Mouse (Mus musculus) cerebellum, postnatal 4 days (tissue): Measurements from ENCODE around the gene Sorcs3.

Source experiments
- DNase-seq, 2 experiments: peaks; one replicate each; pipeline ENCODE4 v3.0.0; 2022; ENCODE audit warnings: low spot score in 2 of 2, mixed read lengths in 1 of 2

The Sorcs3 gene

DNA sequence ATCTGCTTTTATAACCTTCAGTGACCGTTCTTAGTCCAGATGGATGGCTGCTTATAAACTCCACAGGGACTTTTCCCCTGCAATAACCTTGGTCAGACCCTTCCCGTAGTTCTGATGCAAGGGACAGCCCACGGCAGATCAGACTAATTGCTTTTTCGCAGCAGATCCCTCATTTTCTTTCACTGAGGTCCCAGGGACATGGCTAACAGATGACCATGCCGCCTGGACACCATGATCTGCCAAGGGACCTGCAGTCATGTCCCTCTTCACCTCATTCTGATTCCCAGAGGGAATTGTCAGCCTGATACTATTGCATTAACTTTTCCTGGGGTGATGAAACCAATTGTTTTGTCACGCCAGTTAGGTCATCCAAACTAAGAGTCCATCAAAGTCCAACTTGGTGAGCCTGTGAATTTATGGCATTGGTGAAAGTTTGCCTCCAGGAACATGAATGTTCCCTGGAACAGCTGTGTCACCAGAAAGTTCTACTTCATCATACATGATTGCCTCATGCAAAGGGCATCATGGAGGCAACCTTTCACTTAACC, 494.4 kb downstream of the Sorcs3 start:
- no peak for DNase-seq

DNA sequence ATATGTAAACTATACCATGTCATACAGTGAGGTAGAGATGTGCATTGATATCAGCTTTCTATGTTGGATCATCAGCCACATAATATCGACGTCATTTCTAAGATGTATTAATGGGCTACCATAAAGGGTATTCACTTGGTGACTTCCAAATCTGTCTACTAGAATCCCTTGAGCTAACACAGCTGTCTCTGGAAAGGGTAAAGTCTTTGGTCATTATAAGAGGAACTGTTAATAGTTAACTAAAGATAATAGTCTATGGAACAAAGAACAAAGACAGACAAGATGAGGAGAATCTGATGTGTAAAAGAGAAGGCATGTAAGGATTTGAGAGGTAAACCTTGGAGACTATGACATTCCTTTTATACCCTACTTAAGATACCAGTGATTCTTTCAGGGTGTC, 497.9 kb downstream of the Sorcs3 start:
- no peak for DNase-seq

DNA sequence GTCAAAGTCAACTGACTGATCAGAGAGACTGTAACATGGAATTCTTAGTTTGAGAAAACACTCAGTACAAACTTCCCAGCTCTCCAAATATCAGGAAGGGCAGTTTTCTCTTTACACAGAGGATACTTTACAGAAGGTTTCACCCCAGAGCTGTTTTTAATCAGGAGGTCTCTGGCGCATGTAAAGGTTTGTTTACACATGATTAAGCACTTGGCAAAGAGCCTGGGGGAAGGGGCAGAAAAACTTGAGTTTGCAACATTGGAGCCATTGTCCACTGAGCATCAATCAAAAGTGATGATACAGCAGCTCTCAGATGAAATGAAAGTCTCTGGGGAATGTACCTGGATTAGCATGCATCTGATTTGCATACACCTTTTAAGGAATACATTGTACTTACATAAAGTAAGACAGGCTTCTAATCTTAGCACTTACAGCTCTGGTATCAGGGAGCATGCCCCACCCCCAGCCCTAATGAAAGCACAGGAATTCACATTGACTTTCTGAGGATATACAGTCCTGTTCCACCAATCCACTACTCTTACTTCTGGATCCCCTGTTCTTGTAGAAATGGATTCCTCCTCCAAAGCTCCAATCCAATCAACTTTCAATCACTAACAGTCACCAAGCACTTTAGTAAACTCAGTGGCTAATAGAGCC, 500.6 kb downstream of the Sorcs3 start:
- no peak for DNase-seq

DNA sequence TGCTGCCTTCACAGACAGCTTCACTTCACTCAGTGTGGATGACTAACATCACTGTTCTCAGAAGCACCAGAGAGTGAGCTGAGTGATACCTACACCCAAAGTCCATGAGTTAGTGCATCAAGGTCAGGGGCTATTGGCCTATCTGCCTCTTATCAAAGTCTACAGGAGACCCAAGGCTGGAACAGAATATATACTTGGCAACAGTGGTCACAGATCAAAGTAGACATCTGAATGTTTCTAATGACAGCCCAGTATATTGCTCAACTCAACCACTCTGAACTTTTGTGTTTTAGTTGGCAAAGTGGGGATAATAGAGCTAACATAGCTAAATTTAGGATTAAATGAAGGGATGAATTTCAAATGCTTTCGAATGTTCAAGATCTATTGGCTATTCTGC, 501.1 kb downstream of the Sorcs3 start:
- no peak for DNase-seq

DNA sequence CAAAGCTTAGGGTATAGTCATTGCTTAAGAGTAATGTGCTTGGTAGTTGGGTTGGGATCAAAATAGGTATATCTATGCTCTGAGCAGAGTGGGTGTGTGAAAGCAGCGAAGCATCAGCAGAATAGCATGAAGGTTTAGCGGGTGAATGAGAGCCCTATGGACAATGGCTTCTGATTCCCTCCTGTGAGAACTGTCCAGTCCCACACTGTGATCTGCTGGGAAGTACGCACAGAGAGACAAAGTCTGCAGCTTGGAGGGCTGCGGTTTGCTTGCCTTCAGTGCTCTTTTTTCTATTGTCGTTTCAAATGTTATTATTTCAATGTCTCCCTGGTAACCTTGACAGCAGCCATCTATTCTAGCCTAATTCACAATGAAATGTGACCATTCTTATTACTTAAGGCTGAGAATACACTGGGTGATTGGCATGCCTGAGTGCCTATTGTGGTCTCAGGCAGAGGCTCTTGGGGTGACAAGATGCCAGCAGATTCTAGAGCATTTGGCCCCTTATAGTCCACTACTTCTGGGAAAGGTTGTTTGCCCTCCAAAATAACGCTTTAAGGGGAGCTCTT, 520.1 kb downstream of the Sorcs3 start:
- DNase-seq, result no peak

DNA sequence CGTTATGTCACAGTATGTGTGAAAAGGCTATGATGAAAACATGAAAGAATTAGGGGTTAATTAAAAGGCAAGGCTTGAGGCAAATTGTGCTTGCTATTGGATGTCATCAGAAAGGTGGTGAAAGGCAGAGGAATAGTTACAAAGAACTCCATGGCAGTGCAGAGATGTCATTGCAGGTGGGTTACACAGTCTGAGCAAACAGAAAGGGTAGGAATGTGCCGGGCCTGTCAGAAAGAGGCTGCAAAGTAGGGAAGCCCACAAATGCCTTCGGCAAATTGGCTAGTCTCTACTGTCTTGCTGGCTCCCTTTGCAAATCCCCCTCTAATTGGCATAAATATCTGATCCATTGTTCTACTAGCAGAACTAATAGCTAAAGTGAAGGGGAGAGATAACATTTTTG, 521.2 kb downstream of the Sorcs3 start:
- no peak for DNase-seq

DNA sequence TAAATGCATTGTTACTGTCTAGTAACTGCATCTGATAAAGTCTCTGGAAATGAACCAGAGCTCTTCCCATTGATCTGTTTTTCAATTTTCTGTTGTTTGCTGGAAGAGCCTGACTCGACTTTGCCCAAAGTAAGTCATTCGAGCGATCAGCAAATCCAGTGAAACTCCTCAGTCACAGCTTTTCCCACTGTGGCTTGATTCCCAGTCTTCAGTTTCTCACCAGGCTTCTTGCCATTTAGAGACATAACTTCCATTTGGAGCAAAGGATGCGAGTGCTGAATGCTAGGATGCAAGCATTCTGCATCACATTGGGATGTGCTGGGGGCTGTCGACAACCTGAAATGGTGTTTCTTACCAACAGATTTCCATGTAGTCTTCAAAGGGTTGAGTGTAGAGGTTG, 521.8 kb downstream of the Sorcs3 start:
- no peak for DNase-seq

DNA sequence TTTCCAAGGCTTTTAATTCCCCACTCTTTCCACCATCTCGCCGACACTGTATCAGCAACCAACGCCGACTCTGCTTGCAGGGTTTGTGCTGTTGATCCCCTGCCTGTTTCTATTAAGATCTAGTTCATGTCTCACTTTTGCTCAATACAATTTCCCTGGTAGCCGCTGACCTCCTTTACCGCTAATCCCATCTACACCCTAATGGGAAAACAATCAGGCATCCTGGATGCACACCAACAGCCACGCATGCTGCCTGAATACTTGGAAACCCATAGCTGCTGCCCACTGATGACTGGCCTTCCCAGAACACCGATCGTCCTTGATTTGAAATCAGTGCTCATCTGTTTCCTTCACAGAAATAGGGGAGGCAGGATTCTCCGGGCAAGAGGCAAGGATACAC, 525.9 kb downstream of the Sorcs3 start:
- DNase-seq, result no peak

DNA sequence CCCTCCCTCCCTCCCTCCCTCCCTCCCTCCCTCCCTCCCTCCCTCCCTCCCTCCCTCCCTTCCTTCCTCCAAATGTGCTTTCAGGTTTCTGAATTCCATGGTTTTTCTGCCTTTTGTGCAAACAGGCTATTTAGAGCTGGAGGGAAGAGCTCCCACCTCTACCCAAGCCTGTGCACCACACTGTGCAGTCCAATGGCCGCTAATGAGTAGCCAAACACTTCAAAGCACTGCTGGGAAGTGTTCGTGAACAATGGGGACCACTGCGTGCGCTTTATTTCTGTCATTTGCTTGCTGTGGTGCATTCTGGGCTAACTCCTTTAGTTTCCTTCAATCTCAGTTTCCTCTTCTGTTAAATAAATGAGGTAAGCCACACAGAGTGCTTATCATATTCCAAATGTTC, 528.5 kb downstream of the Sorcs3 start:
- DNase-seq, result no peak

DNA sequence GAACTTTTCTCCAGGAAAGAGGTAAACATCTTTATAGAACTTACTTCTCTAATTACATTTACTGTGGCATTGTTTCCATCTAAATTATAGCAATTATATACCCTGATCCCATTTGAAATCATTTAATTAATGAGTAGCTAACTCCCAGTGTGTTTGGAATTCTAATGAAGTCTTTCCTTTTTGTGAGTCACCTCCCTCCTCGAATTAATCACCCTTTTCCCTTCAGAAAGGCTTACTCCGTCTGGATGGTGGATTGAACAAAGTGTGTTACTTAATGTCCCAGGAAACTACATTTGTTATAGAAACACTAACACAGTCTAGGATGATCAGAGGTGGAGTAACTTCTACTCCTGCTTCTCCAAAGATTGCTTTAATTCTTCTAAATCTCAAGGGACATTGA, 531.7 kb downstream of the Sorcs3 start:
- no peak for DNase-seq

DNA sequence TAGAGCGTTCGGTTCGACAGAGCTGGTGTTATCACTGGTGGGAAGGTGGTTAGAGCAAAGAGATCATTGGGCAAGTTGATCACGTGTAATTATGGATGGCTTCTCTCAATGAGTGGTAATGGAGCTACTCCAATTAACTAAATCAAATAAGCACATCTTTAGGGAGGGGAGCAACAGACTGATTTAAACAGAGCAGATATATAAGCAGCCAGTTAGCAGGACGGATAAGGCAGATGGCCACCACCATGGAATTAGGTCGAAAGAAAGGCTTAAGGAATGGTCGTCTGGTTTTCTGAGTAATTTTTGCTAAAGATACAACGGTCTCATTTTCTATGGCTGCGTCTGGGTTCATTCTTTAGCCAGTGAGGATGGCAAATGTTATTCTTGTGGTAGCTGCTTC, 549.3 kb downstream of the Sorcs3 start:
- no peak for DNase-seq

DNA sequence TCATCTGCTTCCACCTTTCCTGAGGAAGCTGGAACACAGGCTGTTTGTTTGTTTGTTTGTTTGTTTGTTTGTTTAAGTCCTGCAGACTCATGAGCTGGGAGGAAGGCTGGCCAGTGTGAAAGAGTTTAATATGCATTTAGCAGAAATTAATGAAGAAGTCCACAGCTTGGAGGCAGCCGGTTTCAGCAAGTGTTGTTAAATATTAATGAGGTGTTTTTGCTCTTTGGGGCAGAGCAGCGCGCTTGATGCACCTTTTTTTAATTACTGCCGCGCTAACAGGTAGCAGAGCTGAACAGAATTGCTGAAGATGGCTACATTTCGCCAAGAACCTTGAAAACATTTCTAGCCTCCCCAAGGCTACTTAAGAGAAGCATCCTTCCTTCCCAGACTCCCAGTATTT, 551.0 kb downstream of the Sorcs3 start:
- DNase-seq, result no peak

DNA sequence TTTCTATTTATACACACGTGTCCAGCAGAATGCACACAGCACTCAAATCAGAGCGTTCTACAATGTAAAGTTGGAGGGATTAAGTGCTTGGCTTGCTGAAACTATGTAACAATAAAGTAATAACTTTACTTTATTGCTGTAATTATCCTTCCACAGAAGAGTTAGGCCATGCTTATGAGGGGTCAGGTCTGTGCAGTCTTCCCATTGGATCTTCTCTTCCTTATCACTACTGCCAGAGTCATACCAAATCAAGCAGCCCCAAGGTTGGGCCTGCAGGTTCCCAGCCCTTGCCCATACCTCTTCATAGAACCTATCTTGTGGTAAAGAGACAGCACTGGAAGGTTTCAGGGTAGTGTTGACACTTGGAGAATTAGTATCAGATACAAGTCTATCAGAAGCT, 560.7 kb downstream of the Sorcs3 start:
- DNase-seq, result no peak

DNA sequence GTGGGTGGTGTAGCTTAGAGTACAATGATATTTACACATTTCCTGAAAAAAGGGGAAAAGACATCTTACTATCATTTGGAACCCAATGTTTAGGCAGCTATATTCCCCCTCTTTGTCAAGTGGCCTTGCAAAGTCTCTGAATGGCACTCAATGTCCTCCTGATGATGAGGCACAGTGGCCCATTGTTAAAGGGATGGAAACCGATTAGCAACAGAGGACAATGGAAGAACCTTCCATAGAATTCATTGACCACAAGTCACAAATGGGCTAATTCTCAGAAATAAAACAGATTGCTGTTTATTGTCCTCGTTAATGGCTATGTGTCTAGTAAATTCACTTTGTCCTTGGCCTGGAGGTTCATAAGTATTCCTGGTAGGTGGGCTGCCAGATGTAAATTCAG, 565.7 kb downstream of the Sorcs3 start:
- no peak for DNase-seq

DNA sequence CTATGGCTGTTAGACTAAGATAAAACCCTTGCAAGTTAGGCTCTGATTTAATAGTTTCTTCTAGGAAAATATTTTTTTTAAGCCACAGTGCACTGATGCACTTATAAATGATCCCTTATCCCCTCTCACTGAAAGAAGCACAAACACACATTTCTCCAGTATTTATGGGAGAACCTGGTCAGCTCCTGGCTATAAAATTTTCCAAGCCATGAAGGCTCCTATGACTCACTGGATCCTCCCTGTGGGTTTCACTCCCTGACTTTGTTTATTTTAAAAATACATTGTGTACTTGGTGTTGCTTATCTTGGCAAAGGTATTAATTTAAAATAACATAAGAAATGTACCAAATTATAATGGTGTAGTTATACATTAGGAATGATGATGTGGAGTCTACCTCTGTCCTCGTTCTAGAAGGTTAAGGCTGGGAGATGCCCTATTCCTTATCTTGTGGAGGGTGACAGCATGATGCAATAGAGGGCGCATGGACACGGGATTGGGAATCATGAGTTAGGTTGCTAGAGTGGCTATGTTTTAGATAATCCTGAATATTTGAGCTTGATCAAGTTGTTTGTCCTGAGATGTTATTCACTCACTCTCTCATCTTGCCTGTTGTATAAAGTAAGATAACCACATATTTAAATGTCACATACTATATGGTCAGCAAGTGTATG, 573.4 kb downstream of the Sorcs3 start:
- DNase-seq, result no peak

DNA sequence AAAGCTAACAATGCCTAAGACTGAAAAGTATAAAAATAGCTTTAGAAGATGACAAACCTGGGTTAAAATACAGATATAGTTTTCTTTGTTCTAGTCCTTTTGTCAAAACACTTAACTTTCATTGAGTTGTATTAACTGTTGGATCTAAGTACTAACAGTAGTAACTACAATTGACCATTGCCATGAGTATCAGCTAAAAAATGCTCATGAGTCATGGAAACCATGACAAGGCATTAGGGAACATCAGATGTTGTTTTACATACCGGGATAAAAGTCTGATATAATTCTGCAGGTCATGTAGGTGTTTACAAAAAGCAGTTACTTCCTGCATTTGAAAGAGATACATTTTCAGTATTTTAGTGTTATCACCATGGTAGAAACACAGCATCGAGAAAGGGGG, 575.0 kb downstream of the Sorcs3 start:
- DNase-seq, result no peak

DNA sequence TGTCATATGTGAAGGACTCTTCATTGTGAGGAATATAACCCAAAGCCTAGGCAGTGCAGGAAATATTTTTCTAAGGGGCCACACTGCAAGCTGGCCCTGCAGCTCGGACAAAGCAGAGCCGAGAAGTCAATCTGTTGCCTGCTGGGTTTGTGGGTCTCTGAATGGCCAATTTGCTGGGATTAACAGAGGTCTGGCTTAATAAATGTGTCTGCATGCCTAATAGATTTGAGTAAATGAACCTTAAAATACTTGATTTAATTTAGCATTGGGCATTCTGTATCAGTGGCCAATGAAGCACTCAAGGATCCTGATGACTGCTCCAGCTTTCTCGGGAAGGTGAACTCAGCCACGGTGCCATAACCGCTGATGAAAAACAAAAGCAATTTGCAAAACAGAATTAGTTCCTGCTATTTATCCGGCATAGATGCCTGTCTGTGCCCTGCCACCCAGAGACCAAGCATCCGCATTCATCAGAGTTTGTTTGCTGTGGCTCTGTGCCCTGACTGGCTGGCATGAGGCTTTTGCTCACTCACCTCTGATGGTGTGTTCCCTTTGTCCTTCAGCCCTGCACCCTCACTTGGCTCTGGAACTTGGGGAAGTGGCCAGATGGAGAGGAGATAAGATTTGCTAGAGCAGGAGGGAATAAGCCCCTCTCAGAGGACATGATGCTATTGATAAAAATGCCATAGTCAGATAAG, 576.3 kb downstream of the Sorcs3 start:
- peak in 1 of 2 experiments; percentile 9 for DNase-seq

DNA sequence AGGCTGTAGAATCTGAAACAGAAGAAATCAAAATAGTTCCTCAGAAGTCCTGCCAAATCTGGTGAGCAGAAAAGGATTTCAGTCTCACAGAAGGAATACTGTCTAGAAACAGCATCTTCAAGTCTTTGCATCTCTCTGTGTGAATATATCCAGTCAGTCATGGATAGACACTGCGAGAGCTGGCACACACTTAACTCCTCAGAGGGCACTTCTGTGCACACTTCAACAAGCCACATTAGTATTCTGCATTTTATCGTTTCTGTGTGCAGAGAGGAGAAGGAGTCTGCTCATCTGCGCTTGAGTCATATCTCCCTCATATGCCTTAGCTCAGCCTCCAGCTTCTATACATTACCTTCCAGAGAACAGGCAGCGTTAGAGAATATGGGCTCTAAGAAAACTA, 581.4 kb downstream of the Sorcs3 start:
- no peak for DNase-seq

DNA sequence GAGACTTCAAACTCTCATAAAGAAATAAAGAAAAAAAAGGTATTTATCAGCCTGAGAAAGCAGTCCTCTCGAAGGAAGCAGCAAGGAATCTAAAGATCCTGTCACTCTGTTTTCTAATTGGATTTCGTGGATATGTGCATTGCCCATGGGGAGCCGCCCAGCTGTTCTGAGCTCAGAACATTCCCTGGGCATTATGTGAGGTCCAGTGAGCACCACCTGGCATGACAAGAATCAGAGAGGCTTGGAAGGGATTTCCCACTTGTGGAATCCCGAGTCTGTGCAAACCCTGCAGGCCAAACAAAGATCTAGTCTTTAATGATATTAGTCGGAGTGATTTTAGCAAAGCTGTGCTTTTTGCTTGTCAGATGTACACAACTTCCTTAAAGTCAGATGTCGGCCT, 598.7 kb downstream of the Sorcs3 start:
- DNase-seq, result peak in 1 of 2 experiments; percentile 20

DNA sequence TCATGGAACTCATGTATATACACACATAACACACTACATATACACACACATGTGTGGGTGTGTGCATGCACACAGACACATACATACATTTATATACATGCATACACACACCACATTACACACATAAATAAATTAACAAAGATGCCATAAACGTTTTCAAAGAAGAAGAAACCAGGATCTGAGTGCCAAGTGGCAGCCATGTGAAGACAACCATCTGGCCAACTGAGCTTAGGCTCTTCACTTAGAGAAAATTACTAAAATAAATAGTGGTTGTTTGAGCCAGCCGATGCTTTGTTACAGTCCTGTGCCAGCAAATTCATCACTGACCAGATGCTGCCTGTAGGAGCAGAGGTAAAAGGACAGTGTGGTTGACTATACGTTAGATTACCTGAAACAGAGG, 605.7 kb downstream of the Sorcs3 start:
- DNase-seq, result no peak

DNA sequence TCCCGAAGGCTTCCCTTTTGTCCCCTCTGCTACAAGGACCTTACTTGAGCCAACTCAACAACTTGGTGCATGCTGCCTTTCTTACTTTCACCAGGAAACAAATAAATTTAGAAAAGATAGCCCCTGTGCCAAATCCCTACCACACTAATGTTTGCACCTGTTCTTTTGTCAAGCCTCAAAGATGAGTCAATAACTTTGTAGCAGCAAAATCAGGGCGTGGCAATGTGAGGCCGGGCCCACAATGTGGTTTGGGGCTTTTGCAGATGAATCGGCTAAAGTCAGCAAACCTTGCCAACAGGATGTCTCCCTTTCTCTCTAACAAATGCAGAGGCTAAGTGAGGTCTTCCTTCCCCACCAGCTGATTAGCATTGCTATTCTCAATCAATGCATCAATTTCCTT, 608.0 kb downstream of the Sorcs3 start:
- DNase-seq, result no peak

DNA sequence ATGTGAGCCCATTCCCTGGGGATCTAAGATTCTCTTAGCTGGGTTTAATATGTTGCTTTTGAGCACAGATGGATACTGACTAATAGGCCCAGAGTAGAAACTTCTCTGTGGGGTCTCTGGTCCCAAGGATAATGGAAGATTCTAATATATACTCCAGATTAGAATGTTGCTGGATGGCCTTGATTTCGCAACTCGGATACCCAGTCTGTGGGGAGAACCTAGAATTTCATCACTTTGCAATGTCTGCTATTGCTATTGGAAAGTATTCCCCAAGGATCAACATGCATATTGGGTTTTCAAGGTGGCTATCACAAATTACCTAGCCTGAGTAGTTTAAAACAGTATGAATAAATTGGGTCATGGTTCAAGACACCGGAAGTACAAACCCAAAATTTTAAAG, 609.2 kb downstream of the Sorcs3 start:
- DNase-seq, result no peak
